Mouse (Mus musculus): Measurements from ENCODE around the gene Nphp1. TPM values are rescaled to one million over a fixed set of nuclear protein-coding genes. Genes with fewer than 3 reads are reported as not detected.
A peak's percentile ranks its signal among the peaks of the same experiment; 100 is the strongest.

Gene Nphp1
- total and polyA plus RNA-seq, 3 experiments = 19.1 to 63.6 (median 37.1) TPM

GRCm38 (mm10) chr2:127723193-127723592 lies 65.5 kb downstream of the Nphp1 start:
- TF ChIP-seq ZC3H11A (IDR thresholded peaks at IDR 0.05; ENCODE audit: low read depth, low read length) = no peak
- no peak for TF ChIP-seq POLR2AphosphoS5 (IDR thresholded peaks at IDR 0.05; ENCODE audit: borderline replicate concordance, low read depth, low read length)
- no peak for TF ChIP-seq ZKSCAN1 (IDR thresholded peaks at IDR 0.05; ENCODE audit: low read depth, low read length)
- TF ChIP-seq EP300 (IDR thresholded peaks at IDR 0.05; ENCODE audit: low read depth in 1 of 2, low read length in 2 of 2) = no peak
- TF ChIP-seq TAL1 (IDR thresholded peaks at IDR 0.05; ENCODE audit: low read length) = no peak
- no peak for TF ChIP-seq TCF12 (IDR thresholded peaks at IDR 0.05; ENCODE audit: low read depth, low read length)
- TF ChIP-seq SMC3 (IDR thresholded peaks at IDR 0.05; ENCODE audit: low read depth, low read length) = no peak
- no peak for TF ChIP-seq NRF1 (IDR thresholded peaks at IDR 0.05; ENCODE audit: insufficient read depth, low read depth, low read length, poor library complexity, severe bottlenecking)
- TF ChIP-seq TBP (IDR thresholded peaks at IDR 0.05; ENCODE audit: low read depth, low read length) = no peak
- no peak for TF ChIP-seq MEF2A (IDR thresholded peaks at IDR 0.05; ENCODE audit: extremely low read depth, insufficient replicate concordance, low read depth, low read length, poor library complexity, severe bottlenecking)
- no peak for TF ChIP-seq MAZ (IDR thresholded peaks at IDR 0.05; ENCODE audit: low read depth, low read length)
- TF ChIP-seq CTCF (IDR thresholded peaks at IDR 0.05 in 2 of 3, conservative IDR thresholded peaks at IDR 0.05 in 1 of 3; ENCODE audit: control insufficient read depth in 1 of 3, insufficient read depth in 1 of 3, low read depth in 2 of 3, low read length in 3 of 3, poor library complexity in 1 of 3, severe bottlenecking in 1 of 3) = no peak
- no peak for TF ChIP-seq KAT2A (conservative IDR thresholded peaks at IDR 0.05; ENCODE audit: low read depth, low read length)
- no peak for TF ChIP-seq USF2 (IDR thresholded peaks at IDR 0.05; ENCODE audit: borderline replicate concordance in 1 of 2, insufficient read depth in 1 of 2, low read depth in 1 of 2, low read length in 2 of 2)
- no peak for TF ChIP-seq ZNF384 (IDR thresholded peaks at IDR 0.05; ENCODE audit: low read depth, low read length)
- no peak for TF ChIP-seq GABPA (IDR thresholded peaks at IDR 0.05; ENCODE audit: low read depth, low read length)
- no peak for TF ChIP-seq GATA1 (IDR thresholded peaks at IDR 0.05; ENCODE audit: low read depth, low read length)
- Histone ChIP-seq H3K4me3 (ENCODE audit: control insufficient read depth in 1 of 2, insufficient read depth in 1 of 2, low read depth in 2 of 2, low read length in 2 of 2) (no peak overlapping the region), H3K27me3 (ENCODE audit: control insufficient read depth in 1 of 2, insufficient read depth in 2 of 2, low read length in 2 of 2) (peaks cover 4 to 5% of the 10 kb centered on the region in 2 experiments), H3K27ac (ENCODE audit: control insufficient read depth, low read depth, low read length) (no peak overlapping the region), H3K79me2 (ENCODE audit: control insufficient read depth, insufficient read depth, low read length, poor library complexity) (no peaks in the 10 kb centered on the region), H3K9ac (ENCODE audit: control insufficient read depth, low read depth, low read length, poor library complexity, severe bottlenecking) (no peak overlapping the region), H3K36me3 (ENCODE audit: control insufficient read depth in 1 of 2, insufficient read depth in 2 of 2, low read length in 2 of 2) (no peaks in the 10 kb centered on the region), H3K4me1 (ENCODE audit: control insufficient read depth in 1 of 2, insufficient read depth in 2 of 2, low read length in 2 of 2) (no peaks in the 10 kb centered on the region), H3K9me3 (replicated peaks; ENCODE audit: insufficient read depth, low read length) (no peaks in the 10 kb centered on the region)
- no peak for DNase-seq (ENCODE audit: low read depth, low spot score)

- no peak for TF ChIP-seq MYB (IDR thresholded peaks at IDR 0.05; ENCODE audit: low read depth, low read length)
- no peak for TF ChIP-seq MEF2A (IDR thresholded peaks at IDR 0.05; ENCODE audit: extremely low read depth, insufficient replicate concordance, low read depth, low read length, poor library complexity, severe bottlenecking)
- no peak for TF ChIP-seq CTCF (IDR thresholded peaks at IDR 0.05 in 2 of 3, conservative IDR thresholded peaks at IDR 0.05 in 1 of 3; ENCODE audit: control insufficient read depth in 1 of 3, insufficient read depth in 1 of 3, low read depth in 2 of 3, low read length in 3 of 3, poor library complexity in 1 of 3, severe bottlenecking in 1 of 3)
- no peak for TF ChIP-seq JUND (IDR thresholded peaks at IDR 0.05; ENCODE audit: low read depth, low read length)
- TF ChIP-seq EP300 (IDR thresholded peaks at IDR 0.05; ENCODE audit: low read depth in 1 of 2, low read length in 2 of 2) = no peak
- TF ChIP-seq MYC (IDR thresholded peaks at IDR 0.05; ENCODE audit: low read depth, low read length) = no peak
- no peak for TF ChIP-seq GATA1 (IDR thresholded peaks at IDR 0.05; ENCODE audit: low read depth, low read length)
- no peak for TF ChIP-seq SIN3A (IDR thresholded peaks at IDR 0.05; ENCODE audit: low read length)
- no peak for TF ChIP-seq ETS1 (IDR thresholded peaks at IDR 0.05; ENCODE audit: low read depth, low read length)
- TF ChIP-seq TCF12 (IDR thresholded peaks at IDR 0.05; ENCODE audit: low read depth, low read length) = no peak
- TF ChIP-seq POLR2AphosphoS5 (IDR thresholded peaks at IDR 0.05; ENCODE audit: borderline replicate concordance, low read depth, low read length) = no peak
- no peak for TF ChIP-seq HCFC1 (IDR thresholded peaks at IDR 0.05; ENCODE audit: low read depth, low read length)
- TF ChIP-seq BHLHE40 (IDR thresholded peaks at IDR 0.05; ENCODE audit: borderline replicate concordance, low read depth, low read length) = no peak
- no peak for TF ChIP-seq ZMIZ1 (IDR thresholded peaks at IDR 0.05; ENCODE audit: low read depth, low read length)
- TF ChIP-seq MXI1 (IDR thresholded peaks at IDR 0.05; ENCODE audit: low read depth, low read length) = no peak
- TF ChIP-seq KAT2A (conservative IDR thresholded peaks at IDR 0.05; ENCODE audit: low read depth, low read length) = no peak
- no peak for TF ChIP-seq CHD1 (IDR thresholded peaks at IDR 0.05; ENCODE audit: low read depth, low read length)
- TF ChIP-seq SMC3 (IDR thresholded peaks at IDR 0.05; ENCODE audit: low read depth, low read length) = no peak
- Histone ChIP-seq H3K27ac (ENCODE audit: control insufficient read depth, low read depth, low read length) (no peak overlapping the region), H3K4me1 (ENCODE audit: control insufficient read depth in 1 of 2, insufficient read depth in 2 of 2, low read length in 2 of 2) (no peaks in the 10 kb centered on the region), H3K27me3 (ENCODE audit: control insufficient read depth in 1 of 2, insufficient read depth in 2 of 2, low read length in 2 of 2) (peaks cover 4 to 5% of the 10 kb centered on the region in 2 experiments), H3K9ac (ENCODE audit: control insufficient read depth, low read depth, low read length, poor library complexity, severe bottlenecking) (no peak overlapping the region), H3K4me3 (ENCODE audit: control insufficient read depth in 1 of 2, insufficient read depth in 1 of 2, low read depth in 2 of 2, low read length in 2 of 2) (no peak overlapping the region), H3K79me2 (ENCODE audit: control insufficient read depth, insufficient read depth, low read length, poor library complexity) (no peaks in the 10 kb centered on the region), H3K36me3 (ENCODE audit: control insufficient read depth in 1 of 2, insufficient read depth in 2 of 2, low read length in 2 of 2) (no peaks in the 10 kb centered on the region), H3K9me3 (replicated peaks; ENCODE audit: insufficient read depth, low read length) (no peaks in the 10 kb centered on the region)
- DNase-seq (ENCODE audit: low read depth, low spot score) = peak; percentile 35
Measured at GRCm38 (mm10) chr2:127722176-127722892, 66.4 kb downstream of the Nphp1 start.

Data from MEL (cell line).